Mouse (Mus musculus): ENCODE measurements around the gene Stx8.

The Stx8 gene

DNA sequence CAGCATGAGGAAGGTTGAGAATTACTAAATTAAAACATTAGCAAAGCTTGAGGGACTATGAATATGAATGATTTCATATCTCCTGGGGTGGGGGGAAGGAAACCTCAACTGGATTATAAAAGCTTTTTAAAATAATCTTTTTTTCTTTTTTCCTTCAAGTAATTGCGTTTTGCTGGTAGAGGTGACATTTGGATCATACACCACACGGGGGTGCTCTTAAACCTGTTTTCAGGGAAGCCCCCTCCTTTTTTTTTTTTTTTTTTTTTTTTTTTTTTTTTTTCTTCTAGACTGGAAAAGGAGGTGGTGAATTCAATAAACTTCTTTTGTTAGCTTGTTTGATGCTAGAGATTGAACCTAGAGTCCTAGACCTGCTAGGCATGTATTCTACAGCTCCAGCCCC is 9.3 kb downstream of the Stx8 start:
- DNase-seq (ENCODE audit: low read depth, low spot score), result peak; percentile 66

DNA sequence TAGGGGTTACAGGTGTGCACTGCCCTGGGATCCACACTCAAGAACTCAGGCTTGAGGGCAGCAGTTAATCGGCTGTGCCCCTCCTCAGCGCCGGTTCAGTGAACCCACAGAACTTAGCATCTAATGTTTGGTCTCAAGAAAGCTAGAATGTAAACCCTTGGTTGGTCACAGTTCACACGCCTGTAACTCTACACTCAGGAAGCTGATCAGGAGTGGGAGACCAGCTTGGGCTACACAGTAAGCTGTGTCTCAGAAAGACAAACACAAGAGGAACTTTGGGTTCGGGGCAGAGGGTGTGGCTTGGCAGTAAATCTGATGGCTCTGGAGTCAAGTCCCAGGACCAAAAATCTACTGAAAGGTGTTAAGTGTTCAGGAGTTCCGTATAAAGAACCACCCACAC is 17.6 kb downstream of the Stx8 start:
- no peak for DNase-seq (ENCODE audit: low read depth, low spot score)

DNA sequence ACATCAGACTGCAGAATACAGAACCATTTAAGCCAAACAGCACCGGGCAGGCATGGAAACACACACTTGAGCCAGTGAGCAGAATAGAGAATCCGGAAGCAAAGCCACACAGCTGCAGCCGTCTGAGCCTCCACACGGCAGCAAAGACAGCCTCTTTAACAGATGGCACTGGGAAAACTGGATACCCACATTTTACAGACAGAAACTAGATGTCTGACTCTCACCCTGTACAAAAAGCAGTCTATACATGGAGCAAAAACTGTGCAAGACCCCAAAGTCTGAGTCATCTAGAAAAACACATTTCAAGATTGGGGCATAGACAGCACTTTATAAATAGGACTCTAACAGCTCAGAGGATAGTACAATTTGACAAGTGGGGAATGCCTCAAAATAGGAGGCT is 25.2 kb downstream of the Stx8 start:
- DNase-seq (ENCODE audit: low read depth, low spot score), result peak; percentile 67

DNA sequence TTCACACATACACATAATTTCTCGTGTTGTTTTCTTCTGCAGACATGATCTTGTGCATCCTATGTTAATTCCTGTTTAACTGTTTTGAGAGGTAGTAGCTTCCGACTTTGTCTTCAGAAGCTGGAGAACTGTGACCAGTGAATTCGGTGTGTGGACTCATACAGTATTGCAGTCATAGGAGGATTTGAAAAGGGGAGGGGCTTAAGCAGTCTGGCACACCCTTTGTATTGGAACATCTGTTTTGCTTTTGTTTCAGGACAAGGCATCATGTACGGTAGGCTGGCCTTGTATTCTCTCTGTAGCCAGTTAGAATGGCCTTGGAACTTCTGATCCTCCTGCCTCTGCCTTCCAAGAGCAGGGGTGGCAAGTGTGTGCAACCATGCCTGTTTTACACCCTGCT is 30.0 kb downstream of the Stx8 start:
- DNase-seq (ENCODE audit: low read depth, low spot score), result no peak

DNA sequence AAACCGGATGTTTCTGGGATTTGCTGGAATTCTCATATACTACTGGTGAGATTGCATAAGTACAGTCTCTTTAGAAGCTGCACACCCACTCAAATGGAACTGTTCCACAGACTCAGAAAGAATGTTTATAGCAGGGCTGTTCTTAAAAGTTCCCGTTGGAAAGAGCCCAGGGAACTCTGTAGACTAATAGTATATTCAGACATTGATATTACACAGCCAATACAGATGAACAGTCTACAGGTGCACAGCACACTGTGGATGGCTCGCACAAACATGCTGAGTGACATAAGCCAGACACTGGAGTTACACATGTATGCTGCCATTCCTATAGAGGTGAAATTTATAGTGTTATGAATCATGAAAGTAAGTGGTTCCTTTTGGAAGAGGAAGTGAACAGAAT is 32.9 kb downstream of the Stx8 start:
- DNase-seq (ENCODE audit: low read depth, low spot score), result peak; percentile 82

DNA sequence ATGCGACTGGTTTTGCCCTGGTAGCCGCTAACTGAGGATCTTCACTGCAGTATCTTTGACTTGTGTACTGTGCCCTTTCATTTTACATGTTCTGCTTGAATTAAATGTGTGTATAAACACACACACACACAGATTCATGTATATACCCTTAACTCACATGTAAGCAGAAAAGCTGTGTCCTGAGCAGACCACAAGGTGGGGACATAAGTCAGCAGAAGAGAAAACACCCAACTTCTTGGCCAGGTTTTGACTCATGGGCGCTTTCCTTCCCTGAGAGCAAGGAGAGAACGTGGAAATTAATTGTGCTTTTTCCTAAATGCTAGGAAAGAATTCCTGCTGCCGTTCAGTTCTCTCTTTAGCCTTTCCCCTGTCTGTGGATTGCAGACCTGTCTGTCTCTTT is 33.6 kb downstream of the Stx8 start:
- DNase-seq (ENCODE audit: low read depth, low spot score), result peak; percentile 37

DNA sequence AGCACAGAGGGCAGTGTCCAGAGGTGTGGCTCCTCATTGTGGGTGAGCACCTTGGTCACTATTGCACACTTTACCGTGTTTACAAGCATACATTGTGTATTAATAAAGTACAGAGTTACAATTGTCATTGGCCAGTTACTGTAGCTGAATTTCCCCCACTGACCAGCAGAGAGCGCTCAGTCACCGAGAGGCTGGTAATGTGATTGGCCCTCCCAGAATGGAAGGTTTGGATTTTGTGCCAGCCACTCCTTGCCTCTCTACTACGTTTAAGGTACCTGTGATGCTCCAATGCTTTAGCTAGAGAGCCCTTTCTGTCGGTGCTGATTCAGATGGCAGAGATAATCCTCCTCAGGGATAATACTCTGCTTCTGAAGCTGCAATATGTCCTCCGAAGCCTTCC is 38.2 kb downstream of the Stx8 start:
- DNase-seq (ENCODE audit: low read depth, low spot score), result peak; percentile 85

DNA sequence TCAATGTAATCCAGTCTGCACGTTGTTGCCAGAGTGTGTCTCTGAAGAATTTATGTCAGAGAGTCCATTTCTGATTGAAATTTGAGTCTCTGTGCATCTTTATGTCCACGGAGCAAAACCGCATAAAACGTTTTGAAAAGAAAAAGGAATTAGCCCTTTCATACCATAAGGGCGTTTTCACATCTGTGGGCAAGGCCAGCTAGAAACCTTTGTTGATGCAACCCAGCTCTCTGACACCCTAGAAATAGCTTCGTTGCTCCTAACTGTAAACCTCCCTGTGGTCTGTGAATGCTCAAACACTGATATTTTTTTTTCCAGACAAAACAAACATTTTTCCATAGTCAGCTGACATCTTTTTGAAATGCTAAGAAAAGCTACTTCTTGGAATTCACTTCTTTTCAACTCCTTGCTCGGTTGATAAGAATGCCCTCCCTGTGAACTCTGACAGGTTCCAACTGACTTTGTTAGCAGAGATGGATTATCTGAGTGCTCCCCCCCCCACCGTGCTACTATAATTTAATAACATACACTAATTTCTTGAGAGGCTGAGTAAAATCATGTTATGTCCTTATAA is 40.3 kb downstream of the Stx8 start:
- no peak for DNase-seq (ENCODE audit: low read depth, low spot score)

DNA sequence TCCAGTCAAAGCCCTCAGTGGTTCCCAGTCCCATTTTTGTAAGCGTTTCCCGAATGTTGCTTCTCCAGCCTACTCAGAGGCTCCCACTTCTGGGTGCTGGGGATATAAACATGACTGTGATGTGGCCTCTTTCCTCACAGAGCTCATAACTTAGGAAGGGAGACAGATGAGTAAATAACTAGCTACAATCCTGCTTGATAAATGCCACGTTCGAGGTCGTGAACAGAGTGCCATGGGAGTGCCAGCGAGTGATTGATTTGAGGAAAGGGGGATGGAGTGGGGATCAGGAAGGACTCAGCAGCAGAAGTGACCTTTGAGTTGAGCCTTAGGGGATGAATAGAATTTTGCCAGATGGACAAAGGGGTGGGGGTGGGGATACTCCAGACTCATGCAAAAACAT is 41.7 kb downstream of the Stx8 start:
- DNase-seq (ENCODE audit: low read depth, low spot score), result no peak

DNA sequence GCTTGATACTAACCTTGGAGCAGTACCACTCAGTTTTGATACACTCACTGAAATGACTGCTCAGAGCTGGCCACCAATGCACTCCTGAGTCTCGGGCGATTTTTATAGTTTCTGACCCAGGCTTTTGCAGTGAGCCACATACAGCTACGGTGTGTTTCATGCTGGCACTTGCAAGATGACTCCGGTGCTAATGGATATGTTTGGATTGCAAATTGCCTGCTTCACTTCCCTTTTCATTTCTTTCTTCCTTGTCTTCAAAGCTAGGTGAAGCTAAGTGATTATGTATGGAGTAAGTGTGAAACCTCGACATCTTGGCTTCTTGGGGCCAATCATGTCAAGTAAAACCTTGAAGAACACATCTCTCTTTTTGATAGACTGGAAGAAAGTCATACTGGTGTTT is 43.4 kb downstream of the Stx8 start:
- no peak for DNase-seq (ENCODE audit: low read depth, low spot score)

DNA sequence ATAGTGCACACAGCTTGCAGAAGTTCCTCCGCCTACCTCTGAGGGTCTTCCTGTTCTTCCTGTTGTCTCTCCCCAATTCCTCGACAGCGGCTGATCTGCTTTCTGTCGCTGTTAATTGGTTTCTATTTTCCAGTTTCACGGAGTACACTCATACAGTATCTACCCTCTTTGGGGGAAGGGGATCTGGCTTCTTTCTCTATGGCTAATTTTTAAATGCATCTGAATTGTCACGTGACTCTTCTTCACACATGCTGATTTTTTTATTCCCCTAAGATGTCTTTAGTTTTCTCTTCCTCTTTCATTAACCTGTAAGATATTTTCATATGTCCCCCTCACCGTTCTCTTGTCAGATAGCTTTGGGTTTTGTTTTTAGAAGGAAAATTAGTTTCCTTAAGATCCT is 46.2 kb downstream of the Stx8 start:
- no peak for DNase-seq (ENCODE audit: low read depth, low spot score)

DNA sequence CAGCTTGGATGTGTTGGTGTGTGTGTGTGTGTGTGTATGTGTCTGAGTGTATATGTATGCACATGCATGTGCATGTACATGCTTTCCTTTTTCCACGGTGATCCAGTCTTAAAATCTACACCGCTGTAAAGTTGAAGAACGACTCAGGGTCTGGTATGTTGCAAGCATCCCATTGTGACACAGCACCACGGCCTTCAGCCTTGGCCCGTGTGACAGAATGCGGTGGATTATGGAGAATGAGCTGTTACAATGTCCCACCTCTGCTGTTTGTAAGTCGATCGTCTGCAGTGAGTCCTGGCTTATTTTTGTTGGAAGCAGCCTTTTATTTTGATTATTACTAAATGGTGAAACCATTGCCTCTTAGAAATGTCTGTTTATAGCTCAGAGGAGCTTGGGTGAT is 52.2 kb downstream of the Stx8 start:
- no peak for DNase-seq (ENCODE audit: low read depth, low spot score)

DNA sequence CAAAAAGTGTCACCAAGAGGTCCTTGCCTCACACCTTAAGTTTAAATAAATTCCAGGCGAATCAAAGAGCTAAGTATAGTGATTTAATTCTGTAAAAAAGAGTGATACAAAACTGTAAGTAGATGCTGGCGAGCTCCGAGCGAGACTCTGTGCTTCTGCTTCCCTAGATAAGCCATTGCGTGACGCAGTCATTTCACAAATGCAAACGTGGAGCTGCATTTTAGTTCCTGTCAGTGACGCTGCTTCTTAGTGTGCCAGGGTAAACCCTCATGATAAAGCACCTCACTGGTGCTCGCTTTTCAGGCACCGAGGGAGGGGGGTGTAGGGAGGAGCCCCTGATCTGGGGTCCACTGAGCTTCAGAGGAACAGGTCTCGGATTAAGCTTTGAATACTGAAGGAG is 53.2 kb downstream of the Stx8 start:
- peak; percentile 50 for DNase-seq (ENCODE audit: low read depth, low spot score)

DNA sequence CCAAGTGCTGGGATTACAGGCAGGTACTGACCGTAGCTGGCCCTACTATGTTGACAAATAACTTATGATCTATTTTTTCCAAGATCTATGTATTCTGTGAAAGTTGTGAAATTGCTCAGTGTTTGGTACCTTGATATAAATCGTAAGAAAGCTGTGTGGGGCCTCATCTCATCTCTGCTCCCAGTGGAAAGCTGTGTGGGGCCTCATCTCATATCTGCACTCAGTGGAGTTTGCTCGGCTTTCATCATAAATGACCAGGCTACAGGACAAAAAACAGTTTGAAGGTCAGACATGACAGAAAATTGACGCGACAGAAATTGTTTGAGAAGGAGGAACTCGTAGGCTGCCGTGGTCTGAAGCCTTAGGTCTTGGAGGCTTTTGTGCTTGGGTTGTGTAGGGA is 56.0 kb downstream of the Stx8 start:
- no peak for DNase-seq (ENCODE audit: low read depth, low spot score)

DNA sequence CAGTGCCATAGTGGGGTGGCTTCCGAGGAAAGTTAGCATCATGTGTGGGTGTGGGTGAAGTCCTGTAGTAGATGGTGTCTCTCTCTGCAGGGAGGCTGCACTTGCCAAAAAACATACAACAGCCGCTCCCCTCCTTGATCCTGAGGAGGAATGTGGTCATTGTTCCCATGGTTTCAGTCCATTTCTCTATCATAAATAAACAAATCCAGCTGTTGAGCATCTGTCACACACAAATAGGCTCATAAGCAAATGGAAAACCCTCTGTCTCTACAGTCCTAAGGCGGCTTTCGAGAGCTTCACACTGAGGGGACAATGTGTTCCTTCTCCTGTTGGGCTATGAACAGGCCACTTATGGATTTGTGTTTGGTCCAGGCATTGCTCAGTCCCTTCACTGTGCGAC is 56.9 kb downstream of the Stx8 start:
- no peak for DNase-seq (ENCODE audit: low read depth, low spot score)

DNA sequence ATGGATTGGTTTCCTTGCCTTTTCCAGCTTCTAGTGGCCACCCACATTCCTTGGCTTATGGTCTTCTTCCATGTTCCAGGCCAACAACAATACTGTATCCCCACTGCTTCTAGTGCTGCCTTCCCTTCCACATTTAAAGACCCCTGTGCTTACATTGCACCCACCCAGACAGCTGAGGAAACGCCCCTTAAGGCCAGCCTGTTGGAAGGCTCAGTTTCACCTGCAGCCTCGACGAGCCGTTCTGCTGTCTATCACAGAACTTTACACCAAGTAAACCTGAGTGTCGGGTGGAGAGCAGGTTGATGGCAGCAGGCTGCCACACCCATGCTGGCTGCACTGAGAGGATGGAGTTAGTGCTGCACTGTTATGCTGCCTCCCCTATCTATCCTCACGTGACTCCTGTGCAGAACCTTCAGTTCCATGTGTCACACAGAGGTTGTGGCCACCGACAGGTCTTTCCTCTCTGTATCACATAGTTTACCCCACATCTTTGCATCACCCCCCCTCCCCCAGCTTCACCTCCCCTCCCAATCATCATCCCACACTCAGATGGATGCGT is 57.9 kb downstream of the Stx8 start:
- no peak for DNase-seq (ENCODE audit: low read depth, low spot score)

DNA sequence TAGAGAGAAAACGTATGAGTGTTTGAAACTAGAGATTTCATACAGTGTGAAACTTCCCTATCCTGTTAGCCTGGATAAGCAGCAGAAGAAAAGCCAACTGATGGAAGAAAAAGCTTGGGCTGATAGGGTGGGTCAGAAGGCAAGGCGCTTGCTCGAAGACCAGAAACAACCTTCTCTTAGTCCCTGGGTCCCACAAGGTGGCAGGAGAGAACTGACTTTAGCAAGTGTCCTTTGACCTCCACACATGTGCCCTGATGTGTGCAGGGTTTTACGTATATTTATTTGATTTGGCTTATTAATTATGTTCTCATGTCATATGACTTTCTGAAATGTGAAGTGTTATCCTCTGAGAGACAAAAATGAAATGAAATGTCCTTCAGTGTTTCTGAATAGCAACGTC is 60.6 kb downstream of the Stx8 start:
- no peak for DNase-seq (ENCODE audit: low read depth, low spot score)

DNA sequence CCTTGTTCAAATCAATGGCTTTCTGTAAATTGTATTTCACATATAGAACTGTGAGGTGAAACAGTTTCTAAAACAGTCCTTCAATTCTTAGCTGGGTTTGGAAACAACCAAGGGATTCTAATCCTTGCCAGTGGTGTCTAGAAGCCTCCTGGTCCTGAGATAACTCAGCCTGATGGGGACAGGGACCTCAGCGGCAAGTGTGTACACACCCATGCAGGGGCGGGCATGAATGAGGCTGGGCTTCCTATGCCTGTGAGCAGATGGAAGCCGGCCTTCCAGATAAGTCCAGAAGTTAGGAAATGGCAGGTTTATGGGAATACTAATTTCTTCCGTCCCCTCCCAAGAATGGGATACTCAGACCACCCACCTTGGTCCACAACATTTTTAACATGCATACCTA is 63.1 kb downstream of the Stx8 start:
- DNase-seq (ENCODE audit: low read depth, low spot score), result no peak

DNA sequence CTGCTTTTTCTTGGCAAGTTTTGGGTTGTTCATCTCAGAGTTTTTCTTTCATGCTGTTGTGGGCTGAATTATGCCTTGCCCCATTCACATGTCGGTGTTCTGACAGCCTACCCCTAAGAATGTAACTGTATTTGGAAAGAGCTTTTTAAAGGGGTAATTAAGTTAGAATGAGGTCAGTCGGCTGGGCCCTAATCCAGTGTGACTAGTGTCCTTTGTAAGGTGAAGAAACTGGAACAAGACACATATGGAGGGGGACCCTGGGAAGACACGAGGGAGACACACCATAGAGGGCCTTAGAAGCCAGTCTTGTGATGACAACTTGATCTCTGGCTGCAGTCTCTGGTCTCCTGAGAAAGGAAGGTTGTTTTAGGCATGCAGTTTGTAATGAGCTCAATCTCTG is 63.9 kb downstream of the Stx8 start:
- DNase-seq (ENCODE audit: low read depth, low spot score), result no peak

DNA sequence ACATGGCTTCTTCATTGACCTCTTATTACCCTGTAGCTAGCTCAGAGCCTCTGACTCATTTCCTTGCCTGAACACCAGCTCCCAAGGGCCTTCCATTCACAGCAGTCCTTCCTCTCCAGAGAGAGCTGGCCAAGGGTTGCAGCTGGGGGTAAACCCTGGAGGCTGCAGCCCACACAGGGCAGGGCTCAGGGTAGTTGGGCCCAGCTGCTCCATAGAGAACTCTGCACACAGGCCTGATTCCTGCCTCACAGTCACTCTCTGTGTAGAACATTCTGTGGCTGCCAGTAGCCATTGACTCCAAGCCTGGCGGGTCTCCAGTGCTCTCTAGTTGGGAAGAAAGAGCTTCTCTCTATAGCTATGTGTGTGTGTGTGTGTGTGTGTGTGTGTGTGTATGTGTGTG is 64.8 kb downstream of the Stx8 start:
- DNase-seq (ENCODE audit: low read depth, low spot score), result peak; percentile 92

DNA sequence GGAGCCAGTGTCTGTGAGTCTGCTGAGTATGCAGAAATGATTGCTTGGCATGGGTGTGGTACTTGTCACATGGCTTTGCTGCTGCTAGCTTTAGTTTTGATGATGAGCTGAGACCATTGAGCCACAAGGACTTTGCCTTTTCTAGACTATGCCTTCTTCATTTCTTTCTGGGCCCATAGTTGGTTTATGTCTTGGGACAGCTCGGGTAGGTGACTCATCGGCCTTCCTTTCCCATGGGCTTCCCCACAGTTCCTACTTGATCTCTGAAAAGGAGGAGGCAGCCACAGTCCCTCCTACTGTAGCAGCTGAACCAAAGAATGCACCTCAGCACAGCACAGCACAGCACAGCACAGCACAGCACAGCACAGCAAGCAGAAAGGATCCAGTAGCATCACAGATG is 66.5 kb downstream of the Stx8 start:
- peak; percentile 64 for DNase-seq (ENCODE audit: low read depth, low spot score)

DNA sequence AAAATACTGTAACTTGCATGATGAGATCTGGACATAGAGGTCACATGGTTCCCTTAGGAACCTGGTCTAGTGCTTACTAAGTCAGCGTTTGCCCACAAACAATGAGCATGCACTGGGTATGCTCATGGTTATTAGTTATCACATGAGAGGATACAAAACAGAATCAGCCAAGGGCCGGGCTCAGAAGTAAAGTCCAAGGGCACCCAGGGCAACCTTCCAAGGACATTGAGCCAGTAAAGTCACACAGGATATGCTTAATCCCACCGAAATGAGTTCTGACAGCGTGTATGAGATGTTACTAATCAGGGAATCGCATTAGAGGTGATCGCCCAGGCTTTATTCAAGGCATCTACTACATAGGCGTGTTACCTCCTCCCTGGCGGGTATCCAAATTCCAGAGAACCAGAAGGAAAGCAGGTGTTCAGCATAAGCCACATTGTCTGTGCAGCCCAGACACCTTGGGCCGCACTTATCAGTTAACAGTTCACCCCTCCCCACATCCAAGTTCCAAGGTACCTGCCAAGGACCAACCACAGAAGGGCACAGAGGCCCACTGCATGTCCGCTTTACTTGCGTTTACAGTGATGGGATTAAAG is 67.4 kb downstream of the Stx8 start:
- DNase-seq (ENCODE audit: low read depth, low spot score), result no peak

DNA sequence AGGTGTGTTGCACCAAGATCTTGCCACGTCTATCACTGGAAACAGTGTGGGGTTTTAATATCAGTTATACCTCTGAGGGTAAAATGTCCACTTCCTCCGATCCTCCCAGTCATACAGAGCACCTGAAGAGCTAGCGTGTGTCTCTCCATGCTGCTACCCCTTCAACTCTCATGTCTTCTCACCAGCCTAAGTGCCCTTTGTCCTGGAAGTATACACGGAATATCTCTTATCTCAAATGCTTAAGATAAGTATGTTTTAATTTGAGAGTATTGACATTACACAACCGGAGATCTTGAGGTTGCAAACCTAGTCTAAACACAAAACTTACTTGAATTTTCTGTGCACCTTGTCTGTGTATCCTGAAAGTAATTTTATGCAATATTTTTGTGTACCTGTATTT is 68.4 kb downstream of the Stx8 start:
- no peak for DNase-seq (ENCODE audit: low read depth, low spot score)
